Mouse (Mus musculus) neural tube, embryonic 15.5 days (tissue): ENCODE data around the gene Gemin5. TPM values are rescaled to one million over a fixed set of nuclear protein-coding genes. Genes with fewer than 3 reads are reported as not detected.
"Not testable (repeated sequence)": the region's sequence is repeated elsewhere in the genome, so short reads cannot be mapped to it uniquely, and the experiment has no call there.

Experiments used
- ATAC-seq: fragments of 200-750 bp; cut with Nextera tagmentation; 2 replicates; pipeline ENCODE4 v1.8.0; 2017; ENCODE audit warnings: mild to moderate bottlenecking, moderate TSS enrichment, moderate library complexity; ENCODE audit not compliant: low FRiP score
- H3K27ac ChIP-seq: fragments of 300-500 bp; sonication (generic); replicated peaks from 2 replicates; pipeline ENCODE4 v1.5.1; 2015; ENCODE audit warnings: mild to moderate bottlenecking, inconsistent platforms
- H3K27me3 ChIP-seq: fragments of 300-500 bp; sonication (generic); replicated peaks from 2 replicates; pipeline ENCODE4 v1.6.1; 2015; ENCODE audit warnings: inconsistent platforms
- H3K36me3 ChIP-seq: fragments of 300-500 bp; sonication (generic); 2 replicates; pipeline ENCODE4 v1.6.1; 2015; ENCODE audit warnings: inconsistent platforms
- H3K4me1 ChIP-seq: fragments of 300-500 bp; sonication (generic); 2 replicates; pipeline ENCODE4 v1.6.1; 2015; ENCODE audit warnings: inconsistent platforms
- H3K4me2 ChIP-seq: fragments of 300-500 bp; sonication (generic); 2 replicates; pipeline ENCODE4 v1.6.1; 2015; ENCODE audit warnings: inconsistent platforms, mild to moderate bottlenecking, moderate library complexity
- H3K4me3 ChIP-seq: fragments of 300-500 bp; sonication (generic); replicated peaks from 2 replicates; pipeline ENCODE4 v1.5.1; 2015; ENCODE audit warnings: mild to moderate bottlenecking, inconsistent platforms
- H3K9ac ChIP-seq: fragments of 300-500 bp; sonication (generic); replicated peaks from 2 replicates; pipeline ENCODE4 v1.6.1; 2015; ENCODE audit warnings: mild to moderate bottlenecking, inconsistent platforms
- H3K9me3 ChIP-seq: fragments of 300-500 bp; sonication (generic); replicated peaks from 2 replicates; pipeline ENCODE4 v1.6.1; 2016; ENCODE audit warnings: inconsistent platforms
- WGBS: fragments of 180-500 bp; shearing (Covaris S2); methylation state at CpG from one replicate; pipeline ENCODE4 v1.1.7; 2015; ENCODE audit warnings: mixed read lengths; 5-methylcytosine and 5-hydroxymethylcytosine counted together
- polyA plus RNA-seq: library from polyadenylated mRNA; unstranded; fragments of >200 nt; fragmentation: Nextera tagmentation; extraction: Ambion mirVana; gene quantifications from 2 replicates; pipeline ENCODE4 v1.2.1, GENCODE M21; 2015

Gene Gemin5
- polyA plus RNA-seq, result 12.2 and 18.5 TPM in 2 replicates

GRCm38 (mm10) chr11:58168167-58168915, at the start of gene Gemin5:
Gemin5 (minus strand) TSS chr11:58168539.
- H3K9me3 ChIP-seq, result no peaks in the 10 kb centered on the region
- H3K4me1 ChIP-seq, result peaks cover 27% of the 10 kb centered on the region
- peak within 1 kb of the TSS; percentile 77 for H3K4me2 ChIP-seq
- peak within 1 kb of the TSS; percentile 71 for H3K9ac ChIP-seq
- 1% methylated on average over 70 of the region's 71 CpGs for WGBS
- peaks cover 31% of the 10 kb centered on the region for H3K36me3 ChIP-seq
- peak within 1 kb of the TSS; percentile 69 for H3K27ac ChIP-seq
- H3K27me3 ChIP-seq, result no peaks in the 10 kb centered on the region
- H3K4me3 ChIP-seq, result peak within 1 kb of the TSS; percentile 99
- ATAC-seq, result peak; percentile 87

- H3K4me3 ChIP-seq, result no peak overlapping the region
- 88% methylated on average over 6 of the region's 6 CpGs for WGBS
- no peaks in the 10 kb centered on the region for H3K9me3 ChIP-seq
- H3K27me3 ChIP-seq, result no peaks in the 10 kb centered on the region
- H3K9ac ChIP-seq, result no peak overlapping the region
- H3K36me3 ChIP-seq, result no peaks in the 10 kb centered on the region
- no peaks in the 10 kb centered on the region for H3K4me1 ChIP-seq
- no peak overlapping the region for H3K4me2 ChIP-seq
- ATAC-seq, result no peak
- no peak overlapping the region for H3K27ac ChIP-seq
Measured at GRCm38 (mm10) chr11:58216823-58217222, 48.5 kb upstream of the Gemin5 start.

- no peak for ATAC-seq
- 87% methylated on average over 5 of the region's 5 CpGs for WGBS
- Histone ChIP-seq H3K4me1 (peaks cover 7% of the 10 kb centered on the region), H3K4me2 (0 out of 2 replicates have a peak overlapping the region, but pooled peaks have one; percentile 48), H3K4me3 (no peak overlapping the region), H3K27ac (no peak overlapping the region), H3K27me3 (no peaks in the 10 kb centered on the region), H3K9ac (no peak overlapping the region), H3K9me3 (no peaks in the 10 kb centered on the region), H3K36me3 (no peaks in the 10 kb centered on the region)
Measured at GRCm38 (mm10) chr11:58215814-58216213, 47.5 kb upstream of the Gemin5 start.

GRCm38 (mm10) chr11:58215049-58215430, 46.7 kb upstream of the Gemin5 start:
- H3K4me2 ChIP-seq, result peak overlapping the region; percentile 48

GRCm38 (mm10) chr11:58214391-58215048, 46.2 kb upstream of the Gemin5 start:
- 39% methylated on average over 16 of the region's 17 CpGs for WGBS
- H3K4me3 ChIP-seq, result peak overlapping the region; percentile 32

More at GRCm38 (mm10) chr11:58215049-58215430, 46.7 kb upstream of the Gemin5 start:
- not testable (repeated sequence) for H3K27ac ChIP-seq, H3K9ac ChIP-seq, ATAC-seq, H3K36me3 ChIP-seq, H3K4me1 ChIP-seq, H3K27me3 ChIP-seq, H3K9me3 ChIP-seq, H3K4me3 ChIP-seq
- 40% methylated on average over 2 of the region's 3 CpGs for WGBS

GRCm38 (mm10) chr11:58213673-58214342, 45.5 kb upstream of the Gemin5 start:
- no peak overlapping the region for H3K4me2 ChIP-seq
- no peaks in the 10 kb centered on the region for H3K36me3 ChIP-seq
- no peaks in the 10 kb centered on the region for H3K9me3 ChIP-seq
- no peak overlapping the region for H3K27ac ChIP-seq
- no peaks in the 10 kb centered on the region for H3K27me3 ChIP-seq
- H3K4me1 ChIP-seq, result peaks cover 7% of the 10 kb centered on the region
- H3K4me3 ChIP-seq, result no peak overlapping the region
- H3K9ac ChIP-seq, result no peak overlapping the region
- ATAC-seq, result no peak
- WGBS, result 80% methylated on average over 7 of the region's 7 CpGs

More at GRCm38 (mm10) chr11:58214391-58215048, 46.2 kb upstream of the Gemin5 start:
- Histone ChIP-seq H3K9ac (no peak overlapping the region), H3K27ac (no peak overlapping the region), H3K4me2 (peak overlapping the region; percentile 48), H3K36me3 (no peaks in the 10 kb centered on the region), H3K27me3 (no peaks in the 10 kb centered on the region), H3K4me1 (peaks cover 7% of the 10 kb centered on the region), H3K9me3 (no peaks in the 10 kb centered on the region)
- no peak for ATAC-seq

GRCm38 (mm10) chr11:58211682-58212067, 43.3 kb upstream of the Gemin5 start:
- Histone ChIP-seq H3K4me1 (peaks cover 7% of the 10 kb centered on the region), H3K4me3 (no peak overlapping the region), H3K27ac (no peak overlapping the region), H3K4me2 (no peak overlapping the region), H3K36me3 (no peaks in the 10 kb centered on the region), H3K9me3 (no peaks in the 10 kb centered on the region), H3K9ac (no peak overlapping the region), H3K27me3 (no peaks in the 10 kb centered on the region)
- 10% methylated on average over 2 of the region's 2 CpGs for WGBS
- ATAC-seq, result no peak

- Histone ChIP-seq H3K36me3 (no peaks in the 10 kb centered on the region), H3K27me3 (no peaks in the 10 kb centered on the region), H3K4me2 (peak overlapping the region; percentile 5; the same call in 1 of the 2 replicates), H3K9ac (no peak overlapping the region), H3K9me3 (no peaks in the 10 kb centered on the region), H3K27ac (no peak overlapping the region), H3K4me3 (no peak overlapping the region), H3K4me1 (peaks cover 7% of the 10 kb centered on the region)
- no peak for ATAC-seq
- WGBS, result 19% methylated on average over 9 of the region's 9 CpGs
Measured at GRCm38 (mm10) chr11:58211062-58211681, 42.8 kb upstream of the Gemin5 start.

GRCm38 (mm10) chr11:58210321-58210886, 42.1 kb upstream of the Gemin5 start:
- H3K9me3 ChIP-seq, result no peaks in the 10 kb centered on the region
- 100% methylated on average over 1 of the region's 1 CpGs for WGBS
- no peak for ATAC-seq

GRCm38 (mm10) chr11:58201052-58201451, 32.7 kb upstream of the Gemin5 start:
- Histone ChIP-seq H3K4me2 (no peak overlapping the region), H3K36me3 (no peaks in the 10 kb centered on the region), H3K9me3 (no peaks in the 10 kb centered on the region), H3K4me1 (peaks cover 3% of the 10 kb centered on the region; the same call in 1 of the 2 replicates), H3K4me3 (no peak overlapping the region), H3K27me3 (no peaks in the 10 kb centered on the region), H3K27ac (no peak overlapping the region), H3K9ac (no peak overlapping the region)
- WGBS, result 83% methylated on average over 12 of the region's 12 CpGs
- ATAC-seq, result no peak

More at GRCm38 (mm10) chr11:58210321-58210886, 42.1 kb upstream of the Gemin5 start:
- H3K4me3 ChIP-seq, result no peak overlapping the region
- H3K36me3 ChIP-seq, result no peaks in the 10 kb centered on the region
- H3K9ac ChIP-seq, result no peak overlapping the region
- no peak overlapping the region for H3K4me2 ChIP-seq
- H3K27ac ChIP-seq, result no peak overlapping the region
- peaks cover 7% of the 10 kb centered on the region for H3K4me1 ChIP-seq
- no peaks in the 10 kb centered on the region for H3K27me3 ChIP-seq

GRCm38 (mm10) chr11:58200226-58200625, 31.9 kb upstream of the Gemin5 start:
- WGBS, result 90% methylated on average over 4 of the region's 4 CpGs
- H3K27me3 ChIP-seq, result no peaks in the 10 kb centered on the region
- H3K9ac ChIP-seq, result no peak overlapping the region
- peaks cover 3% of the 10 kb centered on the region; the same call in 1 of the 2 replicates for H3K4me1 ChIP-seq
- no peaks in the 10 kb centered on the region for H3K9me3 ChIP-seq
- H3K4me2 ChIP-seq, result no peak overlapping the region
- no peak overlapping the region for H3K4me3 ChIP-seq
- no peak overlapping the region for H3K27ac ChIP-seq
- H3K36me3 ChIP-seq, result no peaks in the 10 kb centered on the region
- ATAC-seq, result no peak
